Mouse (Mus musculus) ES-E14 (cell line): Measurements from ENCODE around the gene Gm614.

Experiments used
- CHD2 ChIP-seq: IDR thresholded peaks from 2 replicates; pipeline ENCODE4 v1.6.1; 2014; ENCODE audit warnings: mild to moderate bottlenecking, low read depth, low read length, inconsistent platforms
- HCFC1 ChIP-seq: IDR thresholded peaks from 2 replicates; pipeline ENCODE4 v1.6.1; 2012; ENCODE audit warnings: low read length, inconsistent platforms, borderline replicate concordance; ENCODE audit not compliant: insufficient read depth
- MAFK ChIP-seq: IDR thresholded peaks from 2 replicates; pipeline ENCODE4 v1.6.1; 2014; ENCODE audit warnings: mild to moderate bottlenecking, low read depth, low read length, inconsistent platforms; ENCODE audit not compliant: insufficient read depth

DNA sequence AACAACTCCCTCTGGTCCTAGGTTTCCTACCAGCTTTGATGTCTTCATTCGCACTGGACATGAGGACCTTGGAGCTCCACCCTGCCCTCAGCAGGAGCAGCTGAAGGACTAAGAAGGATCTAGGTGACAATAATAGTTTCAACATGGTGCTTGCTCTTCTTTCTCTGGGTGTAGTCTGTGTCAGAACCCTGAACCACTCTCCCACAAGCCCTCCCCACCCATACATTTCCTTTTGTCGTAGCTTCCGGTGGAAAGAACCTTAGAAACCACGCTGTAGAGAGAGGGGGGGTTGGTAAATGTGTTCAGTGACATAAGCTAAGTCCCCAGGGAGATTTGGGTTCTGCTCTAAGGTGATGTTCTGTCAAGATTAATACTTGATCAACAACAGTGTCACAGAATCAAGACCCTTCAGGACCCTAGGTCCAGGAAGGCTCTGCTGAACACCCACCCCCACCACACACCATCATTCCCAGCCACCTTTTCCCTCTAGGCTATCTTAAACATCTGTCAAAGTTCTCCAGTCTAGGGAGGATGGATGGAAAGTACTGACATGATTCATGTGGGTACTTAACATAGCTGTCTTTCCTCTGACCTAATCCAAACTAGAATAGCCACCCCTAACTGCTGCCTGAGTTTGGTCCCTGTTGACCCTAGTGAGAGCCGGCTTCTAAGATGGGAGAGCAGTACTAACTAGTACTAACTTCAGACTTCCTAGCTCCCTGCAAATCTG is 4.4 kb upstream of the Gm614 start, which contains the start of gene Il2rg:
- TF ChIP-seq MAFK (no peak), HCFC1 (no peak), CHD2 (no peak)
